Mouse (Mus musculus) kidney, postnatal 0 days (tissue): ENCODE data around the gene Hexim1. TPM values are rescaled to one million over a fixed set of nuclear protein-coding genes. Genes with fewer than 3 reads are reported as not detected.
A peak's percentile ranks its signal among the peaks of the same experiment; 100 is the strongest.

Experiments used
- ATAC-seq: fragments of 200-750 bp; cut with Nextera tagmentation; replicated peaks from 2 replicates; pipeline ENCODE4 v1.8.0; 2017; ENCODE audit warnings: low read depth, moderate number of reproducible peaks, moderate TSS enrichment, moderate library complexity; ENCODE audit not compliant: low FRiP score
- DNase-seq: peaks from one replicate; pipeline ENCODE4 v3.0.0-alpha.2; 2016; ENCODE audit warnings: low spot score
- H3K27ac ChIP-seq: fragments of 300-500 bp; sonication (generic); 2 replicates; pipeline ENCODE4 v1.5.1; 2014; ENCODE audit warnings: mild to moderate bottlenecking
- H3K27me3 ChIP-seq: fragments of 300-500 bp; sonication (generic); 2 replicates; pipeline ENCODE4 v1.6.1; 2014; ENCODE audit warnings: low read length, mixed read lengths; ENCODE audit not compliant: insufficient read depth
- H3K36me3 ChIP-seq: fragments of 300-500 bp; sonication (generic); 2 replicates; pipeline ENCODE4 v1.6.1; 2014; ENCODE audit warnings: low read length, mixed read lengths; ENCODE audit not compliant: insufficient read depth
- H3K4me1 ChIP-seq: fragments of 300-500 bp; sonication (generic); replicated peaks from 2 replicates; pipeline ENCODE4 v1.6.1; 2014; ENCODE audit warnings: antibody characterized with exemption, low read length, mixed read lengths; ENCODE audit not compliant: insufficient read depth
- H3K4me2 ChIP-seq: fragments of 300-500 bp; sonication (generic); 2 replicates; pipeline ENCODE4 v1.6.1; 2014; ENCODE audit warnings: mild to moderate bottlenecking, low read length, moderate library complexity, mixed read lengths
- H3K4me3 ChIP-seq: fragments of 300-500 bp; sonication (generic); replicated peaks from 2 replicates; pipeline ENCODE4 v1.5.1; 2014; ENCODE audit warnings: low read depth, low read length
- H3K9ac ChIP-seq: fragments of 300-500 bp; sonication (generic); 2 replicates; pipeline ENCODE4 v1.6.1; 2014; ENCODE audit warnings: low read depth, low read length
- H3K9me3 ChIP-seq: fragments of 300-500 bp; sonication (generic); replicated peaks from 2 replicates; pipeline ENCODE4 v1.6.1; 2016; ENCODE audit warnings: low read length, inconsistent platforms, mixed read lengths
- CTCF ChIP-seq: IDR thresholded peaks from 2 replicates; pipeline ENCODE4 v1.5.1; 2016; ENCODE audit warnings: antibody characterized with exemption, low read depth, mild to moderate bottlenecking, moderate library complexity
- WGBS: fragments of 180-500 bp; shearing (Covaris S2); extraction: QIAGEN DNeasy Blood & Tissue Kit; methylation state at CpG from one replicate; pipeline ENCODE4 v1.1.7; 2014; 5-methylcytosine and 5-hydroxymethylcytosine counted together
- polyA plus RNA-seq: library from polyadenylated mRNA; unstranded; fragments of >200 nt; fragmentation: Nextera tagmentation; extraction: Ambion mirVana; gene quantifications from 2 replicates; pipeline ENCODE4 v1.2.1, GENCODE M21; 2015

Hexim1 gene
- polyA plus RNA-seq, 1 experiment from 2014 or later: 6.8 TPM

GRCm38 (mm10) chr11:103080323-103081091 is 35.5 kb upstream of the Hexim1 start:
- TF ChIP-seq CTCF: peak; percentile 58
- Histone ChIP-seq H3K4me1 (peaks cover 5% of the 10 kb centered on the region; the same call in 1 of the 2 replicates), H3K4me3 (peak overlapping the region; percentile 14; the same call in 1 of the 2 replicates), H3K4me2 (peak overlapping the region; percentile 43), H3K27ac (no peak overlapping the region), H3K27me3 (no peaks in the 10 kb centered on the region), H3K9ac (peak overlapping the region; percentile 31; the same call in 1 of the 2 replicates), H3K36me3 (no peaks in the 10 kb centered on the region), H3K9me3 (no peaks in the 10 kb centered on the region)
- 5% methylated on average over 43 of the region's 43 CpGs for WGBS
- DNase-seq: peak; percentile 60
- peak; percentile 44 for ATAC-seq

- H3K4me2 ChIP-seq: no peak overlapping the region
- DNase-seq (no peak), ATAC-seq (no peak)
- WGBS: 66% methylated on average over 6 of the region's 6 CpGs
- no peak overlapping the region for H3K27ac ChIP-seq
- H3K36me3 ChIP-seq: no peaks in the 10 kb centered on the region
- no peak overlapping the region for H3K9ac ChIP-seq
- H3K27me3 ChIP-seq: no peaks in the 10 kb centered on the region
- TF ChIP-seq CTCF: no peak
- no peaks in the 10 kb centered on the region for H3K9me3 ChIP-seq
- H3K4me3 ChIP-seq: no peak overlapping the region
- H3K4me1 ChIP-seq: peaks cover 5% of the 10 kb centered on the region; the same call in 1 of the 2 replicates
Measured at GRCm38 (mm10) chr11:103081631-103082030, 34.4 kb upstream of the Hexim1 start.

- no peaks in the 10 kb centered on the region for H3K9me3 ChIP-seq
Measured at GRCm38 (mm10) chr11:103093306-103093705, 22.7 kb upstream of the Hexim1 start.

GRCm38 (mm10) chr11:103093862-103094833 is 21.9 kb upstream of the Hexim1 start:
- Histone ChIP-seq H3K4me2 (no peak overlapping the region), H3K9ac (no peak overlapping the region), H3K36me3 (no peaks in the 10 kb centered on the region), H3K27ac (peak overlapping the region; percentile 36; the same call in 1 of the 2 replicates), H3K9me3 (no peaks in the 10 kb centered on the region), H3K4me3 (no peak overlapping the region), H3K27me3 (no peaks in the 10 kb centered on the region), H3K4me1 (peaks cover 11% of the 10 kb centered on the region; the same call in 1 of the 2 replicates)
- peak; percentile 65; the same call in 1 of the 2 replicates for ATAC-seq
- 70% methylated on average over 20 of the region's 20 CpGs for WGBS
- TF ChIP-seq CTCF: no peak
- no peak for DNase-seq

More at GRCm38 (mm10) chr11:103093306-103093705, 22.7 kb upstream of the Hexim1 start:
- DNase-seq: no peak
- no peak overlapping the region for H3K4me2 ChIP-seq
- no peaks in the 10 kb centered on the region for H3K36me3 ChIP-seq
- WGBS: 86% methylated on average over 7 of the region's 7 CpGs
- H3K4me1 ChIP-seq: peaks cover 11% of the 10 kb centered on the region; the same call in 1 of the 2 replicates
- H3K4me3 ChIP-seq: no peak overlapping the region
- H3K9ac ChIP-seq: no peak overlapping the region
- no peak for TF ChIP-seq CTCF
- ATAC-seq: no peak
- H3K27ac ChIP-seq: no peak overlapping the region
- H3K27me3 ChIP-seq: no peaks in the 10 kb centered on the region

GRCm38 (mm10) chr11:103095107-103095670 is 20.8 kb upstream of the Hexim1 start:
- TF ChIP-seq CTCF: no peak
- Histone ChIP-seq H3K27me3 (no peaks in the 10 kb centered on the region), H3K9me3 (no peaks in the 10 kb centered on the region), H3K4me2 (no peak overlapping the region), H3K9ac (no peak overlapping the region), H3K4me3 (no peak overlapping the region), H3K4me1 (peaks cover 14% of the 10 kb centered on the region; the same call in 1 of the 2 replicates), H3K36me3 (no peaks in the 10 kb centered on the region), H3K27ac (0 out of 2 replicates have a peak overlapping the region, but pooled peaks have one; percentile 36)
- DNase-seq: peak; percentile 60
- ATAC-seq: no peak
- WGBS: 44% methylated on average over 9 of the region's 9 CpGs
